In genomic region chr16:5945682-5946081, GRCm38 (mm10) we compare ENCODE assay signal across 18 mouse cellular contexts.
"Had no signal": no experiment of that assay in that cellular context is flagged by ENCODE, and none has a peak within 500 bp of the region (broad histone marks: within the 10 kb centered on the region; RNA-seq: fewer than 3 reads in every experiment).

No protein-coding gene starts in this region.

- H3K4me1 ChIP-seq: lung, embryonic 15.5 days; megakaryocyte, embryonic 14.5 days; midbrain, embryonic 13.5 days; midbrain, embryonic 15.5 days; neural tube, embryonic 13.5 days; neural tube, embryonic 15.5 days; stomach, embryonic 15.5 days had no signal

- H3K27me3 ChIP-seq: lung, embryonic 15.5 days; megakaryocyte, embryonic 14.5 days; midbrain, embryonic 13.5 days; midbrain, embryonic 15.5 days; neural tube, embryonic 13.5 days; neural tube, embryonic 15.5 days; stomach, embryonic 15.5 days had no signal

- ATAC-seq: lung, postnatal 0 days; midbrain, embryonic 13.5 days; midbrain, embryonic 15.5 days had no signal

- H3K9ac ChIP-seq: lung, embryonic 15.5 days; midbrain, embryonic 13.5 days; midbrain, embryonic 15.5 days; neural tube, embryonic 13.5 days; neural tube, embryonic 15.5 days; stomach, embryonic 15.5 days had no signal

- H3K9me3 ChIP-seq: lung, embryonic 15.5 days; megakaryocyte, embryonic 14.5 days; midbrain, embryonic 13.5 days; midbrain, embryonic 15.5 days; neural tube, embryonic 13.5 days; neural tube, embryonic 15.5 days; stomach, embryonic 15.5 days had no signal

- H3K36me3 ChIP-seq: lung, embryonic 15.5 days; midbrain, embryonic 13.5 days; midbrain, embryonic 15.5 days; neural tube, embryonic 13.5 days; neural tube, embryonic 15.5 days; stomach, embryonic 15.5 days had no signal

- H3K4me3 ChIP-seq: lung, embryonic 15.5 days; megakaryocyte, embryonic 14.5 days; midbrain, embryonic 13.5 days; midbrain, embryonic 15.5 days; neural tube, embryonic 13.5 days; neural tube, embryonic 15.5 days; stomach, embryonic 15.5 days had no signal

- H3K4me2 ChIP-seq: lung, embryonic 15.5 days; midbrain, embryonic 11.5 days; midbrain, embryonic 13.5 days; midbrain, embryonic 15.5 days; neural tube, embryonic 13.5 days; neural tube, embryonic 15.5 days; stomach, embryonic 15.5 days had no signal

- H3K27ac ChIP-seq: lung, embryonic 15.5 days; macrophage; midbrain, embryonic 13.5 days; midbrain, embryonic 15.5 days; neural tube, embryonic 13.5 days; neural tube, embryonic 15.5 days; stomach, embryonic 15.5 days; stomach, postnatal 0 days had no signal

- DNase-seq: lung, adult 2 months; lung, postnatal 14 days; lung, postnatal 36 days; right cerebral cortex, postnatal 14 days; thymus, adult 2 months; thymus, postnatal 25 days; thymus, postnatal 4 days had no signal
